Mouse (Mus musculus): ENCODE measurements around the gene Epop. TPM values are rescaled to one million over a fixed set of nuclear protein-coding genes. Genes with fewer than 3 reads are reported as not detected.

Gene Epop
- 11.4 and 11.6 TPM in 2 replicates for polyA plus RNA-seq (2016; fragmentation: Nextera tagmentation; extraction: Ambion mirVana)

- Histone ChIP-seq H3K36me3 (replicated peaks) (no peaks in the 10 kb centered on the region), H3K27ac (peak within 1 kb of the TSS; percentile 90), H3K4me3 (peak within 1 kb of the TSS; percentile 70), H3K9me3 (no peaks in the 10 kb centered on the region), H3K27me3 (ENCODE audit: poor library complexity, severe bottlenecking) (peaks cover 77% of the 10 kb centered on the region), H3K4me1 (peaks cover 63% of the 10 kb centered on the region)
- WGBS: under 1% methylated on average over 47 of the region's 47 CpGs
- DNase-seq (ENCODE audit: extremely low spot score, low spot score): peak; percentile 96
These were observed at the start of gene Epop for GRCm38 (mm10) chr11:97629576-97629975. TSS of gene Epop (minus strand) at chr11:97629702.

- Histone ChIP-seq H3K27me3 (ENCODE audit: poor library complexity, severe bottlenecking) (peaks cover 14% of the 10 kb centered on the region; the same call in 1 of the 2 replicates), H3K9me3 (no peaks in the 10 kb centered on the region), H3K4me3 (peak overlapping the region; percentile 19; the same call in 1 of the 2 replicates), H3K27ac (peak overlapping the region; percentile 76), H3K4me1 (peaks cover 44% of the 10 kb centered on the region), H3K36me3 (replicated peaks) (peaks cover 97% of the 10 kb centered on the region)
- DNase-seq (ENCODE audit: extremely low spot score, low spot score): no peak
- WGBS: 72% methylated on average over 15 of the region's 15 CpGs
These were observed 48.8 kb upstream of the Epop start for GRCm38 (mm10) chr11:97678301-97678700.

GRCm38 (mm10) chr11:97677842-97678241 lies 48.3 kb upstream of the Epop start:
- peak overlapping the region; percentile 76 for H3K27ac ChIP-seq
- DNase-seq (ENCODE audit: extremely low spot score, low spot score): no peak
- H3K9me3 ChIP-seq: no peaks in the 10 kb centered on the region
- peaks cover 44% of the 10 kb centered on the region for H3K4me1 ChIP-seq
- H3K4me3 ChIP-seq: peak overlapping the region; percentile 19; the same call in 1 of the 2 replicates
- H3K36me3 ChIP-seq (replicated peaks): peaks cover 98% of the 10 kb centered on the region
- 27% methylated on average over 8 of the region's 8 CpGs for WGBS
- H3K27me3 ChIP-seq (ENCODE audit: poor library complexity, severe bottlenecking): peaks cover 14% of the 10 kb centered on the region; the same call in 1 of the 2 replicates

GRCm38 (mm10) chr11:97677381-97677780 lies 47.9 kb upstream of the Epop start:
- Histone ChIP-seq H3K27me3 (ENCODE audit: poor library complexity, severe bottlenecking) (peaks cover 14% of the 10 kb centered on the region; the same call in 1 of the 2 replicates), H3K27ac (peak overlapping the region; percentile 76), H3K4me3 (peak overlapping the region; percentile 19; the same call in 1 of the 2 replicates), H3K36me3 (replicated peaks) (peaks cover 99% of the 10 kb centered on the region), H3K9me3 (no peaks in the 10 kb centered on the region), H3K4me1 (peaks cover 43% of the 10 kb centered on the region)
- peak; percentile 29 for DNase-seq (ENCODE audit: extremely low spot score, low spot score)
- WGBS: 43% methylated on average over 15 of the region's 15 CpGs

- Histone ChIP-seq H3K36me3 (replicated peaks) (peaks cover 99% of the 10 kb centered on the region), H3K27me3 (ENCODE audit: poor library complexity, severe bottlenecking) (peaks cover 14% of the 10 kb centered on the region; the same call in 1 of the 2 replicates), H3K4me1 (peaks cover 36% of the 10 kb centered on the region), H3K27ac (peak overlapping the region; percentile 76), H3K4me3 (no peak overlapping the region), H3K9me3 (no peaks in the 10 kb centered on the region)
- DNase-seq (ENCODE audit: extremely low spot score, low spot score): no peak
- 81% methylated on average over 15 of the region's 15 CpGs for WGBS
These were observed 46.7 kb upstream of the Epop start for GRCm38 (mm10) chr11:97676050-97676754.

GRCm38 (mm10) chr11:97673148-97673547 lies 43.6 kb upstream of the Epop start:
- Histone ChIP-seq H3K27me3 (ENCODE audit: poor library complexity, severe bottlenecking) (peaks cover 12% of the 10 kb centered on the region; the same call in 1 of the 2 replicates), H3K36me3 (replicated peaks) (peaks cover 100% of the 10 kb centered on the region), H3K4me3 (no peak overlapping the region), H3K9me3 (no peaks in the 10 kb centered on the region), H3K27ac (no peak overlapping the region), H3K4me1 (peaks cover 55% of the 10 kb centered on the region)
- WGBS: 84% methylated on average over 11 of the region's 11 CpGs
- DNase-seq (ENCODE audit: extremely low spot score, low spot score): no peak

- WGBS: 41% methylated on average over 2 of the region's 2 CpGs
- peaks cover 38% of the 10 kb centered on the region for H3K4me1 ChIP-seq
- no peak for DNase-seq (ENCODE audit: extremely low spot score, low spot score)
- H3K27ac ChIP-seq: no peak overlapping the region
- H3K9me3 ChIP-seq: no peaks in the 10 kb centered on the region
- peaks cover 100% of the 10 kb centered on the region for H3K36me3 ChIP-seq (replicated peaks)
- no peak overlapping the region for H3K4me3 ChIP-seq
- peaks cover 1% of the 10 kb centered on the region; the same call in 1 of the 2 replicates for H3K27me3 ChIP-seq (ENCODE audit: poor library complexity, severe bottlenecking)
These were observed 41.6 kb upstream of the Epop start for GRCm38 (mm10) chr11:97671177-97671527.

- no peak for DNase-seq (ENCODE audit: extremely low spot score, low spot score)
- peaks cover 100% of the 10 kb centered on the region for H3K36me3 ChIP-seq (replicated peaks)
- H3K4me3 ChIP-seq: 0 out of 2 replicates have a peak overlapping the region, but pooled peaks have one; percentile 10
- no peaks in the 10 kb centered on the region for H3K27me3 ChIP-seq (ENCODE audit: poor library complexity, severe bottlenecking)
- peak overlapping the region; percentile 48; the same call in 1 of the 2 replicates for H3K27ac ChIP-seq
- 57% methylated on average over 13 of the region's 13 CpGs for WGBS
- H3K4me1 ChIP-seq: peaks cover 35% of the 10 kb centered on the region
- H3K9me3 ChIP-seq: peaks cover 2% of the 10 kb centered on the region; the same call in 1 of the 2 replicates
These were observed 41.0 kb upstream of the Epop start for GRCm38 (mm10) chr11:97670234-97671176.

- H3K4me3 ChIP-seq: peak overlapping the region; percentile 10; the same call in 1 of the 2 replicates
- H3K36me3 ChIP-seq (replicated peaks): peaks cover 100% of the 10 kb centered on the region
- H3K4me1 ChIP-seq: peaks cover 41% of the 10 kb centered on the region
These were observed 40.3 kb upstream of the Epop start for GRCm38 (mm10) chr11:97669829-97670228.

GRCm38 (mm10) chr11:97669268-97669667 lies 39.8 kb upstream of the Epop start:
- Histone ChIP-seq H3K27ac (peak overlapping the region; percentile 60; the same call in 1 of the 2 replicates), H3K4me3 (peak overlapping the region; percentile 10; the same call in 1 of the 2 replicates)
- 54% methylated on average over 15 of the region's 15 CpGs for WGBS

More at GRCm38 (mm10) chr11:97669829-97670228, 40.3 kb upstream of the Epop start:
- peaks cover 4% of the 10 kb centered on the region; the same call in 1 of the 2 replicates for H3K9me3 ChIP-seq
- peak overlapping the region; percentile 48; the same call in 1 of the 2 replicates for H3K27ac ChIP-seq
- H3K27me3 ChIP-seq (ENCODE audit: poor library complexity, severe bottlenecking): no peaks in the 10 kb centered on the region
- 32% methylated on average over 6 of the region's 6 CpGs for WGBS
- no peak for DNase-seq (ENCODE audit: extremely low spot score, low spot score)

GRCm38 (mm10) chr11:97668160-97668559 lies 38.7 kb upstream of the Epop start:
- Histone ChIP-seq H3K36me3 (replicated peaks) (peaks cover 84% of the 10 kb centered on the region), H3K9me3 (peaks cover 4% of the 10 kb centered on the region; the same call in 1 of the 2 replicates), H3K4me3 (no peak overlapping the region), H3K4me1 (peaks cover 56% of the 10 kb centered on the region), H3K27me3 (ENCODE audit: poor library complexity, severe bottlenecking) (no peaks in the 10 kb centered on the region), H3K27ac (no peak overlapping the region)
- WGBS: 93% methylated on average over 7 of the region's 7 CpGs
- no peak for DNase-seq (ENCODE audit: extremely low spot score, low spot score)

More at GRCm38 (mm10) chr11:97669268-97669667, 39.8 kb upstream of the Epop start:
- Histone ChIP-seq H3K9me3 (peaks cover 4% of the 10 kb centered on the region; the same call in 1 of the 2 replicates), H3K27me3 (ENCODE audit: poor library complexity, severe bottlenecking) (no peaks in the 10 kb centered on the region), H3K36me3 (replicated peaks) (peaks cover 95% of the 10 kb centered on the region), H3K4me1 (peaks cover 47% of the 10 kb centered on the region)
- no peak for DNase-seq (ENCODE audit: extremely low spot score, low spot score)

- Histone ChIP-seq H3K27me3 (ENCODE audit: poor library complexity, severe bottlenecking) (peaks cover 8% of the 10 kb centered on the region), H3K4me3 (peak overlapping the region; percentile 10; the same call in 1 of the 2 replicates), H3K4me1 (peaks cover 67% of the 10 kb centered on the region), H3K9me3 (peaks cover 4% of the 10 kb centered on the region; the same call in 1 of the 2 replicates), H3K27ac (no peak overlapping the region), H3K36me3 (replicated peaks) (peaks cover 70% of the 10 kb centered on the region)
- 94% methylated on average over 15 of the region's 15 CpGs for WGBS
- no peak for DNase-seq (ENCODE audit: extremely low spot score, low spot score)
These were observed 37.3 kb upstream of the Epop start for GRCm38 (mm10) chr11:97666794-97667193.

Measured in forebrain, embryonic 10.5 days (tissue).